Mouse (Mus musculus): ENCODE results near the gene Crim1.
"Not testable (repeated sequence)": the region's sequence is repeated elsewhere in the genome, so short reads cannot be mapped to it uniquely, and the experiment has no call there.

Gene Crim1

DNA sequence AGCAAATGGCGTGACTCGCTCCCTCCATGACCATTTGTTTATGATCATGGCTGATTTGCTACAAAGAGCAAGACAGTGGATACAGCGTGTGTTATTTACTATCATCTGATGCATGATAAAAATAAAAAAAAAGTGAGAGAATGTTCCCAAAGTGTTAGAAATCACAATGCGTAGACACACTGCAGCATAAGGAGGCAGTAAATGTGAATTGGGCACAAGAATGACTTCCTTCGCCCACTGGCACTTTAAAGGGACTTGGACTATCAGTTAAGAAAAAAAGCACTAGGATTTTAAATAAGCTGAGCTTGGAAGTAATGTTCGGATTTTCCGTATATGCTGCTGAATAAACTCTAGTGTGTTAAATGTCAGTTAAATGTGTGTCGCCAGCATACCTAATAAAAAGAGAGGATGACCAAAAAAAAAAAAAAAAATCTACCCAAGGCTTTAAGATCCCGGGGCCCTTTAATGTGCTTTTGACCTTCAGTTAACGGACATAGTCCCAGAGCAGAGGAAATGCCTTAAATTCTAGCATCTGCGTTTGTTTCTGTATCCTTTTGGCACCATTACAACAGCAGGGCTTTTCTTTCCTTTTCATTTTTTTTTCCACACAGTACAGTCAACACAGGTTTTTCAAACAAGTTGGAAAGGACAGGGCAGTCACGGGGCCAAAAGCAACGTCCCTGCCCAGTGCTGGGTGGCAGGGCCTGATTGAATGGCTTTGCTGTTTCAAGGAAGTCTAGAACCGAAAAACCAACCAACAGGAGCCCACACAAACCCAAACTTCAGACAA, 50.3 kb downstream of the Crim1 start:
- no peak for DNase-seq (ENCODE audit: low spot score)

DNA sequence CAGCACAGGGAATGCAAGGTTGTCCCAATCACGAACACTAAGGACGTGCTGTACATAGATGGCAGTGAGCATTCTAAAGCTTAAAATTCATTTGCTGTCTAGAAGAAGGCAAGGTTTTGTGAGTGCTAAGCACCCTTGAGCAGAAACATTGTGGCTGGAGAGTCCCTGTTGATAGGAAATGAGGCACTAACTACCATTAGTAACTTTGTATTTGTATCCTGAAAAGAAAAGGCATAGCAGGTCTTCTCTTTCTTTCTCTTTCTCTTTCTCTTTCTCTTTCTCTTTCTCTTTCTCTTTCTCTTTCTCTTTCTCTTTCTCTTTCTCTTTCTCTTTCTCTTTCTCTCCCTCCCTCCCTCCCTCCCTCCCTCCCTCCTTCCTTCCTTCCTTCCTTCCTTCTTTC, 53.5 kb downstream of the Crim1 start:
- not testable (repeated sequence) for DNase-seq (ENCODE audit: low spot score)

DNA sequence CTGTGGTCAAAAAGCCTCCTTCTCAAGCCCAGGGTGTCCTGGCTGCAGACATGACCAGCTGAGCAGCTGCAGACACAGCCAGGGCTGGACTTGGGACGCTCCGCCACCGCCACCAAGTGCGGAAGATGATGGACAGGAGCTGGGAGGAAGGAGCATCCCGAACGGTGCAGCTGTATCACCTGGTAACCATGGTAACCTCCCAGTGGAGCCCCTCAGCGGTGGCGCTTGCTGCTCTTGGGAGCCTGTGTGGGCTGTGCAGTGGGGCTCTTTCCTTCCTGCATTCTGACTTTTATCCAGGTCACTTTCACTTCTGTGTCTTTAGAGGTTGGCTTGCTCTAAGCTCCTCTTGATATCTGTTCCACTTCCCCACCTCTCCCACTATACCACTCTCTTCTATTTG, 54.2 kb downstream of the Crim1 start:
- no peak for DNase-seq (ENCODE audit: low spot score)

DNA sequence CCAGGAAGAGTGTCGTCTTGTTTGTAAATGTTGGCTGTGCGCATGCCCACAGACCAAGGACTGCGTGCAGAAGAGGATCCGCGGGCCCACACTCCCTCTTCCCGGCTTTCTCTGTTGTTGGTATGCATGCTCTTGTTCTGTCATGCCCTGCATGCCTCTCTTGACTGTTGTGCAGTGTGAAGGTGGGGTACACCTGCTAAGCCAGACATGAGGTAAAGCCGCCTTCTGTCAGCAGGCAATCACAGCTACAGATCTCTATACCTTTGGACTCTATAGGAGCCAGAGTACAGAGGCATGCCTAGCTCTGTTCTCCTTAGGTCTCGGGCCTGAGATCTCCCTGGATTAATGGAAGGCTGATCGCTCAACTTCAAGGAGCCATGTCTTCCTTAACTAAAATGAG, 55.7 kb downstream of the Crim1 start:
- DNase-seq (ENCODE audit: low spot score) = no peak

DNA sequence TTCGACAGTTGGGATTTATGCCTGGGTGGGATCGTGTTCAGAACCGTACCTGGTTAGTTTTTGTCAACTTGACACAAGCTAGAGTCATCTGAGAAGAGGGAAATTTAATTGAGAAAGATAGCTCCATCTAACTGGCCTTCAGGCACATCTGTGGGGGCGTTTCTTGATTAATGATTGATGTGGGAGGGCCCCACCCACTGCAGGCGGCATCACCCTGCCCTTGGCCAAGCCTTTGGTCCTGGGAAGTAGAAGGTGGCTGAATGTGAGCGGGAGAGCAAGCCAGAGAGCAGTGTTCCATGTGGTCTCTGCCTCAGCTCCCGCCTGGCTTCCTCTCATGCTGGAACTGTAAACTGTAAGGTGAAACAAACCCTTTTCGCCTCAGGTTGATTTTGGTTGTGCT, 56.5 kb downstream of the Crim1 start:
- no peak for DNase-seq (ENCODE audit: low spot score)

DNA sequence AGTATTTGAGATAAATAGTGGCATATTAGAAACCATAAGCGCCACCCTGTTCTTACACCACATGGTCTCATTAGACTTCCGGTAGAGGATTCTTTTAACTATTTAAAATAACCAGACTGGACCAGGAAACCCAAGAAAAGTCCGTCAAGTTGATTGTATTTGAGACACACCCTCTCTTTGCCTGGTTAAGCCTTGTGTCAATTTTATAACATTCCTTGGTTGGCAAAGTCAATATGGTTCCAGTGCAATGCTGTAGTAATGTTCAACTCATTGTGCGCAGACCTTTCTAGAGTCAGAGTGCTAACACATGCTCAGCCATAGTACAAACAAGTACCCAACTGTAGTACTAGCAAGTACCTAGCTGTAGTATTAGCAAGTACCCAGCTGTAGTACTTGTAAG, 61.6 kb downstream of the Crim1 start:
- no peak for DNase-seq (ENCODE audit: low spot score)

DNA sequence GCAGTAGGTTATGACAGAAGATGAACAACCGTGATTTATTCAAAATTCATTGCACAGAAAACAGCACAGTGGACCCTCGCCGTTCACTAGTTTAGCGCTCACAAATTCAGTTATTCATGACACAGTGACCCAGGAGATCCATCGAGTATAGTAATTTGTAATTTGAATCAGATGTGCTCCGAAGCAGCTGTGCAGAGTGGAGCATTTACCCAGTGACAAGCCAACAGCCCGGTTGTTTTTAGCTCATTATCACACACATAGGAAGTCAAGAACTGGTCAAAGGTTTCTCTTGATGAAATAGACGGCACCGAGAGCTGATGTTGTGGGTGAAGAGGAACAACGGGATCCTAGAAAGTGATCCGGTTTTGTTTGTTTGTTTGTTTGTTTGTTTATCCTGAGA, 64.1 kb downstream of the Crim1 start:
- DNase-seq (ENCODE audit: low spot score) = no peak

DNA sequence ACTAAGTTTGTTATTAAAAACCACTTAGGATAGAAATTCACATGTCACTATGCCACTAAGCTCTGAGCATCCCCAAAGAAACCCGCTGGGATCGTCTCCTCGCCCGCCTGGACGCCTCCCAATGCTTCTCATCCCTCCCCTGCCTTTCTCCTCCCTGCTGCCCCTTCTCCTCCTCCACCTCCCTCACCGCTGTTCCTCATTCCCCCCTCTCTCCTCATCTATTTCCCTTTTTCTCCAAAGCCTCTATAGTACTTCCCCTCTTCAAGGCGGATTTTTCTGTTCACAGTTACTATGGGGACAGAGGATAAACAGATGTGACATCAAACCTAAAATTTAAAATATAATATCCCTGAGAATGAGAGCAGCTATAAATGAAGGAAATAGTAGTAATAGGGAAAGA, 65.1 kb downstream of the Crim1 start:
- no peak for DNase-seq (ENCODE audit: low spot score)

DNA sequence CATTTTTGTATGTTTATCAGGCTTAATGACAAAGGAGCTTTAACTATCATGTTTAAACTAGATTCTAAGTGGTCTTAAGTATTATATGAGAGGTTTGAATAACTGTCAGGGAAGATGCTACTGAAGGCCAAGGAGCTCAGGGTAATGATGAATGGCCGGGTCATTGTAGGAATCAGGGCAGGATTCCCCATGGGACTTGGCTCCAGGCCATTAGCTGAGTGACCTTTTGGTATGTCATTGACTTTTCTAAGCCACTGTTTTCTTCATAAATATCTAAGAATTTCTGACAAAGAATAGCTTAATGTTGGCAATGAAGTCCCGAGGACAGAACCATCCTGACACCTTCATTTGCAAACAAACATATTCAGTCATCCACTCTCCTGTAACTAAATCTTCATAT, 66.2 kb downstream of the Crim1 start:
- no peak for DNase-seq (ENCODE audit: low spot score)

DNA sequence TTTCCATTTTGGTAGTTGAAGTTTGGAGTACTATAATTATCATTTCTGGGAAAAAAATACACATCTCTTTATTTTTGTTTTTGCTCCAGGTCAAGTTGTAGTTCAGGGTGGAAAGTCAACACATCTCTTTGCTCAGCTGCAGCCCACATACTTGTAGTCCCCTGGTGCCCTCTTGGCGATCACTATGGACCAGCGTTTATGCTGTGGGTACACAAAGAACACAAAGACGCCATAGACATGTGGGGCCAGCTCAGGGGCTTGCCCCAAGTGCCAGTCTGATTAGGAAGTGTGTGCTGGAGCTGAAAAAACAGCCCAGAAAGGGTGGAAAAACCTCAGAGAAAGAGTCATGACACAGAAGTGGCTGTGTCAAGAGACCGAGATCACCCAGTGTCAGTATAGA, 68.5 kb downstream of the Crim1 start:
- DNase-seq (ENCODE audit: low spot score) = no peak

DNA sequence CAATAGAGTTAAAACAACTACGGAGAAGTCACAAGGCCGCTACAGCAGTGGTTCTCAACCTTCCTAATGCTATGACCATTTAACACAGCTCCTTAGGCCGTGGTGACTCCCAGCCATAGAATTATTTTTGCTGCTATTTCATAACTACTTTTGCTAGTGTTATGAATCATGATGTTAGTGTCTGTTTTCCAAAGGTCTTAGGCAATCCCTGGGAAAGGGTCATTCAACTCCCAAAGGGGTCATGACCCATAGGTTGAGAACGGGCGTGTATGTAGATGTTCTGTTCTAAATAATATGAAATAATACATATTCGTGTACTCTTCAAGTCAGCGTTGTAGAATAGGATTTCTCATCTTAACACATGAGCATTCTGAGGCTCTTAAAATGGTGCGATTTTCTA, 69.3 kb downstream of the Crim1 start:
- no peak for DNase-seq (ENCODE audit: low spot score)

DNA sequence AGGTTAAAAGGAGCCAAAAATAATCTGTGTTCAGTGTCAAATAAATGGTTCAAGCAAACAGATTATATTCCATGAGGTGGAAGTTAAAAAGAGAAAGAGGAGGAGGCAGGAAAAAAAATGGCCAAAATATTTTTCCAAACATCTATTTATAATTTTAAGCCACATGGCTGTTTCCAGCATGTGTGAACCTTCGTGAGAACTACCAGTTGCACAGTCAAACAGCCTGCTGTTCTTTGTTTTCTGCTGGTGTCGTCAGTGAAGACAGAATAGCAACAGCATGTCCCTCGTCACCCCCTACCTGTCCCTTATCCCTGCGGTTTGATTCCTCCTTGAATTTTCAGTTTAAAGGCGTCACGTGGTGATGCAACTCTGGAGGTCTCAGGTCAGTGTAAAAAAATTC, 70.0 kb downstream of the Crim1 start:
- no peak for DNase-seq (ENCODE audit: low spot score)

DNA sequence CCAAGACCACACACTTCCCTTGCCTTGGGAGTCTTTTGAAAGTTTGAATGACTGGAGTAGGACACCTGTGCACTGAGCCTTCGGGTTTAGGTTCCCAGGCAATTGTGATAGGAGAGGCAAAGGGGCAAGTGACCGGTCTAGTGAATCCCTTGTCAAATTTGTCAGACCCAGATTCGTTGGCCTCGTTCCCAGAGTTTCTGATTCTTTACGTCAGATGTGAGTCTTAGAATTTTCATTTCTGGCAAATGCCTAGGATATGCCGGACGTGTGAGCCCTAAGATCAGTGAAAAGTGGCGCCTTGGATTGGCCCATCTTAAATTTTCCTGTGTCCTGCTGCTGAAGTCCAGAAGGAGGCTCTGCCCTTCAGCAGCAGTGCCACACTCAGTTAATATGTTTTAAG, 71.7 kb downstream of the Crim1 start:
- DNase-seq (ENCODE audit: low spot score) = no peak

DNA sequence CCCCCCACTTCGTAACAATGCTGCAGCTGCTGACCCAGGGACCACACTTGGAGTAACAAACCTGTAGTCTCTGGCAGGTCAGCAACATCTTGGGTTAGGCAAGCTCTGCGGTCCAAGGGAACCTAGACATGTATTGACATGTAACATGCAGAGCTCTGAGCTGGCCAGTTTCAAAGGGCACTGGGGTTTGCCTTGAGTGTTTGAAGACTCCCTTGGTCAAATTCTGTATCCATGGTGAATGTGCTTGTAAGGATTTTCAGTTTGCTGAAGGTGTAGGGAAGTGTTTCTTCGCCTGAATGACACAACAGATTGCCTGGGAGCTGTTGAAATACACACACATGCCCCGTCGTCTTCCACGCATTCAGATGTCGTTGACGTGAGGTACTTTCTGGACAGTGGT, 72.1 kb downstream of the Crim1 start:
- no peak for DNase-seq (ENCODE audit: low spot score)

DNA sequence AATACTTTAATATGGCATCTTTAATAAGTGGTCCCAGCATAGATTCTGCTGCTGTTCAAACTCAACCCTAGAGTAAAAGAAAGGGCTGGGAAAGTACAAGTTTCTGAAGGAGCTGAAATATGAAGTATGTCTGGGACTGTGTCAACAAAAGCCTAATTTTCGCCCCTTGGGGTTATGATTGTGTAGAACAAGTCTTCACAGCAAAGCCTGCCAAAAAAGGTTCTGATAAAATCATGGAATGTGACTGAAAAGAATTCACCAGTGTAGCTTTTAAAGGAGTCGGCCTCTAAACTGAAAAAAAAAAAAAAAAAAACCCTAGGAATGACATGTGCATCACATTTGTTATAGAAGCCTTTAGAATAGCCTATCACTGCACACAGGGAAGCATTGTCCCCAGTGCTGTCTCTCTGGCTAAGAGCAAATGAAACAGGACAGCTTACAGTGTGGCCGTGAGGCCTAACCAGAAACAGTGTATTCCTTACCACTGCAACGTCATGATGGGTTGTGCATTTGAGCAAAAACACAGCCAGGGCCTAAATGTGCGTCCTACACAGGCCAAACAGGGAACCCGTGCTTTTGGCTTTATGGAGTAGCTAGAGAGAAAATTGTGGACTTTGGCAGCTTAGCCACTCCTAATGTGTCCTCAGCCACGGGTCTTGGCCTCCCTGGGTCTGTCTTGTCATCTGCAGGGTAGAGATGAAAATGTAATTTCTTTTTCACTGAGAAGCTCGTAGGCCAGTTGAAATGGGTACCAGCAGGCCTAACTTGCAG, 72.8 kb downstream of the Crim1 start:
- peak; percentile 31 for DNase-seq (ENCODE audit: low spot score)

DNA sequence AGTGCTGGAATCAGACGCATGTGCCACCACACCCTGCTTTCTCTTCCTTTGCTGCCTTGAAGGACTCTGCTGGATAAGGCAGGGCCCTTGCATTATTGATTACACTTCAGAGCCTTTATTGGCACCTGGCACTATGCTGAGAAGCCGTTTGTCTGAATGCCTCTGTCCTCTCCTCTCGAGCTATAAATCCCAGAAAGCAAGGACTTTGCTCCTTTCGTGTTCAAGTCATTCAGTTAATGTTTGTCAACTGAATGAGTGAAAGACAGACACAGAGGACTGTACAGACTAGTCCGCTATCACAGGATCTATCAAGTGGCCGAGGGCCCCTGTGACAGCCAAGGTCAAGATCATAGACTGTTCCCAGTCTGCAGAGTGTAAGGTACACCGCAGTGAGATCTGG, 73.8 kb downstream of the Crim1 start:
- DNase-seq (ENCODE audit: low spot score) = no peak

DNA sequence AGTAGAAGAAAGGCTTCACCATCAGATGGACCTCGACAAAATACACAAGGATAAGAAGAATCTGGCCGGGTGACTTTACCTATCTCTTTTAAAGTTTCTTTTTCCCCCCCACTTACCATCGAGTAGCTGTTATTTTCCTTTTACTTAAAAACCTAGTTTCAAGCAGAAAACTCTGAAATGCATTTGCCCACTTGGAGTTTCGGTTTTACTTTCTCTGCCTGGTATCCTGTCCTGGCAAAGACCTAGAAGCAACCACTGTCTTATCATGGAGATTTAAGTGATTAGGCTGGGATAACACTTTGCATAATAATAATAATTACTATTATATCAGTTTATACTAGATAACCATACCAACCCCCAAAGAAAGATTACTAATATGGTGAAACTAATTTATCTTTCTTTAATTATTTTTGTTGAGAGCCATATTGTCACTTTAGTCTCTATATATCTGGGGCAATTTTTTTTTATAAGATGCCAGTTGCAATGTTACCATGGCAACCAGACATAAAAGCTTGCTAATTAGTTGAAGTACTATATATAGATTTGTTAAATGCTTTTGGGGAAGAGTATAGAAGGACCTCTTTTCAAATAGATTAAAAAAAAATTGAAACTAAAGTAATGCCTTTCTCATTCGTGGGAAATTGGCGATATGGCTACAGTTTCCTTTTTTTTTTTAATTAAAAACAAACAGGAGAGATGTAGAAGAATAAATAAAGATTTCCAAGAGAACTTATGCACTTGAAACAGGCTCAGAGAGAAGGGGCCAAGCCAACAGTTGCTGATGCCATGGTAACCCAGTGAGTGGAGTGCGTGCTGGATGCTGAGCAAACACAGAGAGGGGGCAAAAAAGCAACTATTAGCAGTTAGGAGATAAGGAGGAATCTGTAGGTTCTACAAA, 74.8 kb downstream of the Crim1 start:
- peak; percentile 28 for DNase-seq (ENCODE audit: low spot score)

DNA sequence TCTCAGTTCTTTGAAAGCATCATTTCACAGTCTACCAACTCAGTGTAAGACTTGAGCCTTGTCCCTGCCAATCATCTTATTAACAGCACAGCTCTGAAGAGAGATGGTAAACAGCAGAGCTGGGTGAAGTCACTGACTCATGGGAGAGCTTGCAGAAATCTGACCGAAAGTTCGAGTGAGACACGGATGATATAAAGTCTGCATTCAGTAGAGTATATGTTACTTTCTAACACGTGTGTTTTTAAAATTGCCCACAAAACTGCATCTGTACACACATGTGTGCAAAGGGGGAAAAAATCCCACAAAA, 75.4 kb downstream of the Crim1 start:
- DNase-seq (ENCODE audit: low spot score) = no peak

DNA sequence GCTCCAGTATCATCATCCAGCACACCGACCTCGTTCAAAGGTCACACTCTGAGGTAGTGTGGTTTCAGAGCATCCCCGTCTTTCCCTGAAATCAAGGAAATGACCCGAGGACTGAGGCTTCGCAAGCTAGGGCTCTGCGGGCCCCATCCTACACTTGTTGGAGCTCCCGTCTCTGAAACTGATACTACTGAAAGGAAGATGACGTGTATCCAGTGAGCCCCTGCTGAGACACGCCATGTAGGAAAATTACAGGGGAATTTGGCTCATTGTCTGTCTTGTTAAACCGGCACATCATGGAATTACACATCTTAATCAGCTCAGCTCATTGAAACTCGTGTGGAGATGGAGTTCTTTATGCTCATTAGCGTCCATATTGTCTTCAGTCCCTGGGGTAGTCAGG, 79.1 kb downstream of the Crim1 start:
- DNase-seq (ENCODE audit: low spot score) = peak; percentile 39

DNA sequence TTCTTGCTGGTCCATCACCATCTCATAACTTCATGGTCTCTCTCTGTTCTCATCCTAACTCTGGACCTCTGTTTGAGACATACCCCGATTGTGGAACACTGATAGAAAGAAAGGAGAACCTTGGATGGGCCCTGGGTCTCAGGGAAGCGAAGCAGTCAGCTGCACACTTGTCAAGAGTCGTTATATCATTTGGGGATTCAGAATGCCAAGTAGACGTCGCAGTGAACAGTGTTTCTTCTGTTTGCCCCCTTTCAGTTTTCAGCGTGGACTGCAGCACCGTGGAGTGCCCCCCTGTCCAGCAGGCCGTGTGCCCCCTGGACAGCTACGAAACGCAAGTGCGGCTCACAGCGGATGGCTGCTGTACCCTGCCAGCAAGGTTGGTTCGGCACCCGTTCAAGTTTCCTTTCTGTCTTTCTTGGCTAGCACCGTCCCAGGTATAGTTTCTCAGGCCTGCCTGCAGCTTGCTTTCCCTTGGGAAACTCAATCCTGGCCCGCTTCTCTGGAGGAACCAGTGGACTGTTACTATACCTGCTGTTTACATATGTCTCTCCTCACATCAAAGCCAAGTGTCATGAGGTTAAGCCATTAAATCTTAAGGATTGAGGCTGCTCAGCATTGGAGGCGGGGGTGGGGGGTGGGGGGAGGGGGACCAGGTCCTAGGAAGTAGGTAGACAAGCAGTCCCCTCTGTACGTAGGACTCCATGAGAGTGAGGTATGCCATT, 81.1 kb downstream of the Crim1 start:
- DNase-seq (ENCODE audit: low spot score) = peak; percentile 51

DNA sequence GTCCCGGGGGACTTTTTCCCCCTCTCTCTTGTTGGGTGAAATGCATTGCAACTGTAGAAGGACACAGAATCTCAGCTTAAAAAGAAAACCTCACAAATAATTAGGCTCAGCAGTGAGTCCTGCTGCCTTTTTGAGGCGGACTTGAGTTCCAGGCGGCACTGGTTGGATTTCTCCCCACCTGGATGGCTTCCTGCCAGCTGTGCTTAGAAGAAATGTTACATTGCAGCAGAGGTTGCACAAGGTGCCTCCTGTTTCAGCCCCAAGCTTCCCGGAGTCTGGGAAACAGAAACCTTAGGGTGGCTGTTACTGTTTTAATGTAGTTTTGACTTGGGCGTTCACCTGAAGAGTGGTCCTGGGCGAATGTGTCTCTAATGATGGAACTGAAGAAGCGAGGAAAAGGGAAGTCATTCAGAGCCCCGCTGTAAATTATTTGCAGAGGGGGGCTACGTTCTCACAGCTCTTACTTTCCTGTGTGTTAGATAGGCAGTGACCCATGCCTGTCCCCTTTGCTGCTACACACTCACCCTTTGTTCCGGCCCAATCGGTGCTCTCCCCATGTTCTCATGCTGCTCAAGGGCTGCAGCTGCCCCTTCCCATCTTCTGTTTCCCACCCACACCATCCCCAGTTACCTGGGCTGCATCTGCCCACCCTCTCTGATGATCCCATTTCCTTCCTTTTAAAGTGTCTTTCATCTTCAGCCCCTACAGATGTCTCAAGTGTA, 83.4 kb downstream of the Crim1 start:
- no peak for DNase-seq (ENCODE audit: low spot score)

DNA sequence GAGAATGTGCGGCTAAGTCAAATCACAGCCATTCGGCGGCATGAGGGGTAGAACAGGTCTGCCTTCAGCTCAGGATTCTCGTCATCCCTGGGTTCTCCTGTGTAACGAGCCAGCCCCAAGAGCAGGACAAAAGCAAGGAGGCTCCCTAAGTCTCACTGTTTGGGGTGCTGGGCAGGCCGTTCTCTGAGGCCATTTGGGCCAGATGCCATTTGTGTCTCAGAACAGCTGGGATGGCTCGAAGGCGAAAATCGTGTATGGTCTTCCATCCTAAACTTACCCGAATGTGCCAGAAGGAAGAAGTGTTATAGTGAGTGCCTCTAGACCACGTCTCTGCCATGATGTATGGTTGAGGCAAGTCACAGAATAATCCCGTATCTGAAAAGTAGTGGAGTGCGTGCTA, 86.0 kb downstream of the Crim1 start:
- no peak for DNase-seq (ENCODE audit: low spot score)
